Mouse (Mus musculus) MEL (cell line): ENCODE measurements around the gene Itpr3. TPM values are rescaled to one million over a fixed set of nuclear protein-coding genes. Genes with fewer than 3 reads are reported as not detected.

ENCODE experiments used
- DNase-seq: peaks from one replicate; pipeline ENCODE4 v3.0.0; 2011; ENCODE audit warnings: low read depth, low spot score
- H3K27ac ChIP-seq: 2 replicates; pipeline ENCODE4 v1.5.1; 2012; ENCODE audit warnings: low read depth, mild to moderate bottlenecking, control low read depth, low read length, moderate library complexity; ENCODE audit not compliant: control insufficient read depth
- H3K27me3 ChIP-seq, 2 experiments: fragments of 150-350 bp in 1 of 2; sonication (generic) in 1 of 2; 2 replicates each; pipeline ENCODE4 v1.6.1; 2012; ENCODE audit warnings: low read length in 2 of 2, mild to moderate bottlenecking in 2 of 2, improper control_type of control experiment in 1 of 2, moderate library complexity in 1 of 2; ENCODE audit not compliant: insufficient read depth in 2 of 2, control insufficient read depth in 1 of 2
- H3K36me3 ChIP-seq, 2 experiments: 2 replicates each; pipeline ENCODE4 v1.6.1; 2012 to 2014; ENCODE audit warnings: low read length in 2 of 2, improper control_type of control experiment in 1 of 2, inconsistent platforms in 1 of 2, mild to moderate bottlenecking in 1 of 2; ENCODE audit not compliant: insufficient read depth in 2 of 2, control insufficient read depth in 1 of 2
- H3K4me1 ChIP-seq, 2 experiments: fragments of 150-350 bp in 1 of 2; sonication (generic) in 1 of 2; 2 replicates each; pipeline ENCODE4 v1.6.1; 2012; ENCODE audit warnings: low read length in 2 of 2, improper control_type of control experiment in 1 of 2, mild to moderate bottlenecking in 1 of 2; ENCODE audit not compliant: insufficient read depth in 2 of 2, control insufficient read depth in 1 of 2
- H3K4me3 ChIP-seq, 2 experiments: fragments of 150-350 bp in 1 of 2; sonication (generic) in 1 of 2; 2 replicates each; pipeline ENCODE4 v1.5.1; 2012; ENCODE audit warnings: low read depth in 2 of 2, low read length in 2 of 2, mild to moderate bottlenecking in 2 of 2, moderate library complexity in 2 of 2, control low read depth in 1 of 2, improper control_type of control experiment in 1 of 2; ENCODE audit not compliant: control insufficient read depth in 1 of 2, insufficient read depth in 1 of 2
- H3K79me2 ChIP-seq: 2 replicates; pipeline ENCODE4 v1.6.1; 2012; ENCODE audit warnings: mild to moderate bottlenecking, low read length, moderate library complexity; ENCODE audit not compliant: control insufficient read depth, poor library complexity, insufficient read depth
- H3K9ac ChIP-seq: 2 replicates; pipeline ENCODE4 v1.6.1; 2012; ENCODE audit warnings: low read depth, mild to moderate bottlenecking, control low read depth, low read length, moderate library complexity; ENCODE audit not compliant: control insufficient read depth, poor library complexity, severe bottlenecking
- H3K9me3 ChIP-seq: fragments of 150-350 bp; sonication (generic); replicated peaks from 2 replicates; pipeline ENCODE4 v1.6.1; 2012; ENCODE audit warnings: mild to moderate bottlenecking, low read length, improper control_type of control experiment, moderate library complexity; ENCODE audit not compliant: insufficient read depth
- BHLHE40 ChIP-seq: IDR thresholded peaks from 2 replicates; pipeline ENCODE4 v1.6.1; 2012; ENCODE audit warnings: low read depth, mild to moderate bottlenecking, inconsistent platforms, low read length, improper control_type of control experiment, borderline replicate concordance
- CHD2 ChIP-seq: IDR thresholded peaks from 2 replicates; pipeline ENCODE4 v1.6.1; 2011; ENCODE audit warnings: low read length, improper control_type of control experiment
- CTCF ChIP-seq, 3 experiments: IDR thresholded peaks in 2 of 3; conservative IDR thresholded peaks in 1 of 3; 2 replicates each; pipeline ENCODE4 v1.5.1; 2011 to 2012; ENCODE audit warnings: low read length in 3 of 3, low read depth in 2 of 3, mild to moderate bottlenecking in 2 of 3, improper control_type of control experiment in 1 of 3, inconsistent platforms in 1 of 3, mixed read lengths in 1 of 3, moderate library complexity in 1 of 3; ENCODE audit not compliant: control insufficient read depth in 1 of 3, insufficient read depth in 1 of 3, poor library complexity in 1 of 3, severe bottlenecking in 1 of 3
- ELF1 ChIP-seq: IDR thresholded peaks from 2 replicates; pipeline ENCODE4 v1.6.1; 2014; ENCODE audit warnings: low read depth, mild to moderate bottlenecking, inconsistent platforms, low read length, improper control_type of control experiment, moderate library complexity
- EP300 ChIP-seq, 2 experiments: IDR thresholded peaks; 2 replicates each; pipeline ENCODE4 v1.6.1; 2011; ENCODE audit warnings: improper control_type of control experiment in 2 of 2, low read length in 2 of 2, low read depth in 1 of 2, mild to moderate bottlenecking in 1 of 2
- ETS1 ChIP-seq: IDR thresholded peaks from 2 replicates; pipeline ENCODE4 v1.6.1; 2012; ENCODE audit warnings: low read depth, mild to moderate bottlenecking, inconsistent platforms, low read length, improper control_type of control experiment, moderate library complexity
- GABPA ChIP-seq: IDR thresholded peaks from 2 replicates; pipeline ENCODE4 v1.6.1; 2012; ENCODE audit warnings: low read depth, mild to moderate bottlenecking, inconsistent platforms, low read length, improper control_type of control experiment, moderate library complexity
- GATA1 ChIP-seq: IDR thresholded peaks from 2 replicates; pipeline ENCODE4 v1.6.1; 2011; ENCODE audit warnings: low read depth, low read length, improper control_type of control experiment
- HCFC1 ChIP-seq: IDR thresholded peaks from 2 replicates; pipeline ENCODE4 v1.6.1; 2012; ENCODE audit warnings: low read depth, mild to moderate bottlenecking, inconsistent platforms, low read length, improper control_type of control experiment, moderate library complexity
- MAX ChIP-seq: IDR thresholded peaks from 2 replicates; pipeline ENCODE4 v1.6.1; 2011; ENCODE audit warnings: low read length, improper control_type of control experiment
- MEF2A ChIP-seq: IDR thresholded peaks from 2 replicates; pipeline ENCODE4 v1.6.1; 2014; ENCODE audit warnings: low read depth, mild to moderate bottlenecking, inconsistent platforms, low read length, improper control_type of control experiment; ENCODE audit not compliant: poor library complexity, insufficient replicate concordance, severe bottlenecking; ENCODE audit errors: extremely low read depth
- MYB ChIP-seq: IDR thresholded peaks from 2 replicates; pipeline ENCODE4 v1.6.1; 2011; ENCODE audit warnings: mild to moderate bottlenecking, low read depth, low read length, improper control_type of control experiment
- MYC ChIP-seq: IDR thresholded peaks from 2 replicates; pipeline ENCODE4 v1.6.1; 2011; ENCODE audit warnings: low read depth, mild to moderate bottlenecking, low read length, improper control_type of control experiment, moderate library complexity
- NRF1 ChIP-seq: IDR thresholded peaks from 2 replicates; pipeline ENCODE4 v1.6.1; 2014; ENCODE audit warnings: low read depth, mild to moderate bottlenecking, inconsistent platforms, low read length, improper control_type of control experiment, moderate library complexity; ENCODE audit not compliant: poor library complexity, insufficient read depth, severe bottlenecking
- POLR2AphosphoS2 ChIP-seq: IDR thresholded peaks from 2 replicates; pipeline ENCODE4 v1.6.1; 2011; ENCODE audit warnings: low read length, improper control_type of control experiment
- RAD21 ChIP-seq: IDR thresholded peaks from 2 replicates; pipeline ENCODE4 v1.6.1; 2011; ENCODE audit warnings: mild to moderate bottlenecking, low read depth, low read length, improper control_type of control experiment
- SIN3A ChIP-seq: IDR thresholded peaks from 2 replicates; pipeline ENCODE4 v1.6.1; 2012; ENCODE audit warnings: low read length, improper control_type of control experiment, inconsistent platforms
- TAL1 ChIP-seq: IDR thresholded peaks from 2 replicates; pipeline ENCODE4 v1.6.1; 2012; ENCODE audit warnings: mild to moderate bottlenecking, inconsistent platforms, low read length, moderate library complexity, mixed read lengths
- USF2 ChIP-seq, 2 experiments: IDR thresholded peaks; 2 replicates each; pipeline ENCODE4 v1.6.1; 2011 to 2012; ENCODE audit warnings: improper control_type of control experiment in 2 of 2, low read length in 2 of 2, borderline replicate concordance in 1 of 2, inconsistent platforms in 1 of 2, low read depth in 1 of 2, mild to moderate bottlenecking in 1 of 2; ENCODE audit not compliant: insufficient read depth in 1 of 2
- ZMIZ1 ChIP-seq: IDR thresholded peaks from 2 replicates; pipeline ENCODE4 v1.6.1; 2012; ENCODE audit warnings: low read depth, mild to moderate bottlenecking, inconsistent platforms, low read length, improper control_type of control experiment, moderate library complexity
- ZNF384 ChIP-seq: IDR thresholded peaks from 2 replicates; pipeline ENCODE4 v1.6.1; 2012; ENCODE audit warnings: low read depth, mild to moderate bottlenecking, inconsistent platforms, low read length, improper control_type of control experiment
- polyA plus RNA-seq, 2 experiments: library from polyadenylated mRNA; stranded (reverse) in 1 of 2; unstranded in 1 of 2; fragments of >175 nt in 1 of 2; fragments of >200 nt in 1 of 2; gene quantifications; 2 replicates each; pipeline versions ENCODE4 v1.2.1 to v1.2.4; 2012; ENCODE audit warnings: low replicate concordance in 2 of 2, low read depth in 1 of 2; ENCODE audit not compliant: insufficient read length in 2 of 2, insufficient read depth in 1 of 2, missing spikeins in 1 of 2
- total RNA-seq: library from RNA; depleted of rRNA; stranded (reverse); fragments of 300-350 nt; gene quantifications from 2 replicates; pipeline ENCODE4 v1.2.3, GENCODE M21; 2012

The Itpr3 gene
- total and polyA plus RNA-seq, 3 experiments = 7.3 to 11.4 TPM; not detected in 1

GRCm38 (mm10) chr17:27128189-27128588 lies 71.1 kb downstream of the Itpr3 start:
- no peaks in the 10 kb centered on the region for H3K9me3 ChIP-seq
- H3K27ac ChIP-seq = no peak overlapping the region
- no peaks in the 10 kb centered on the region for H3K27me3 ChIP-seq
- no peak for DNase-seq
- TF ChIP-seq CHD2 (no peak), ELF1 (no peak), GATA1 (no peak), EP300 (IDR thresholded peaks at IDR 0.05; ENCODE audit: low read depth in 1 of 2, low read length in 2 of 2) (no peak), ETS1 (no peak)
- H3K36me3 ChIP-seq = peaks cover 5 to 12% of the 10 kb centered on the region in 2 experiments
- H3K9ac ChIP-seq = no peak overlapping the region
- H3K4me1 ChIP-seq = peaks cover 5 to 14% of the 10 kb centered on the region in 2 experiments; a peak in 3 of 4 replicates
- H3K79me2 ChIP-seq = peaks cover 6% of the 10 kb centered on the region
- H3K4me3 ChIP-seq = no peak overlapping the region

GRCm38 (mm10) chr17:27129291-27129690 lies 72.2 kb downstream of the Itpr3 start:
- Histone ChIP-seq H3K9ac (no peak overlapping the region), H3K36me3 (peaks cover under 1 to 13% of the 10 kb centered on the region in 2 experiments), H3K27ac (no peak overlapping the region), H3K4me3 (no peak overlapping the region), H3K79me2 (peaks cover 7% of the 10 kb centered on the region), H3K4me1 (peaks cover 4 to 15% of the 10 kb centered on the region in 2 experiments; a peak in 3 of 4 replicates), H3K9me3 (no peaks in the 10 kb centered on the region), H3K27me3 (no peaks in the 10 kb centered on the region)
- no peak for DNase-seq
- no peak for TF ChIP-seq GABPA

- H3K27ac ChIP-seq = no peak overlapping the region
- peaks cover under 1 to 12% of the 10 kb centered on the region in 2 experiments; a peak in 3 of 4 replicates for H3K4me1 ChIP-seq
- peaks cover 7% of the 10 kb centered on the region for H3K79me2 ChIP-seq
- no peaks in the 10 kb centered on the region for H3K27me3 ChIP-seq
- H3K36me3 ChIP-seq = peaks cover 0 to 8% of the 10 kb centered on the region in 2 experiments; a peak in 2 of 4 replicates
- DNase-seq = no peak
- TF ChIP-seq CHD2 (no peak), ZMIZ1 (no peak), MYB (no peak), MAX (no peak), ZNF384 (no peak), NRF1 (no peak), MYC (no peak), GATA1 (no peak), RAD21 (no peak), ETS1 (no peak), HCFC1 (no peak), USF2 (IDR thresholded peaks at IDR 0.05; ENCODE audit: borderline replicate concordance in 1 of 2, insufficient read depth in 1 of 2, low read depth in 1 of 2, low read length in 2 of 2) (no peak), BHLHE40 (no peak), EP300 (IDR thresholded peaks at IDR 0.05; ENCODE audit: low read depth in 1 of 2, low read length in 2 of 2) (no peak), CTCF (IDR thresholded peaks at IDR 0.05 in 2 of 3, conservative IDR thresholded peaks at IDR 0.05 in 1 of 3; ENCODE audit: control insufficient read depth in 1 of 3, insufficient read depth in 1 of 3, low read depth in 2 of 3, low read length in 3 of 3, poor library complexity in 1 of 3, severe bottlenecking in 1 of 3) (no peak), SIN3A (no peak), TAL1 (no peak), MEF2A (no peak), POLR2AphosphoS2 (no peak)
- no peak overlapping the region for H3K9ac ChIP-seq
- H3K9me3 ChIP-seq = no peaks in the 10 kb centered on the region
- no peak overlapping the region for H3K4me3 ChIP-seq
These were observed 72.7 kb downstream of the Itpr3 start for GRCm38 (mm10) chr17:27129819-27130218.
